Mouse (Mus musculus) heart, postnatal 0 days (tissue): ENCODE measurements around the gene Gm20431. TPM values are rescaled to one million over a fixed set of nuclear protein-coding genes. Genes with fewer than 3 reads are reported as not detected.

Experiments used
- ATAC-seq: fragments of 200-750 bp; cut with Nextera tagmentation; 2 replicates; pipeline ENCODE4 v1.8.0; 2017; ENCODE audit warnings: low read depth, moderate number of reproducible peaks, moderate library complexity; ENCODE audit not compliant: insufficient read depth
- DNase-seq: peaks from one replicate; pipeline ENCODE4 v3.0.0-alpha.2; 2016; ENCODE audit warnings: low spot score
- H3K27ac ChIP-seq: fragments of 300-500 bp; sonication (generic); 2 replicates; pipeline ENCODE4 v1.5.1; 2014; ENCODE audit warnings: low read depth, mild to moderate bottlenecking
- H3K27me3 ChIP-seq: fragments of 300-500 bp; sonication (generic); 2 replicates; pipeline ENCODE4 v1.6.1; 2014; ENCODE audit warnings: low read length, mixed read lengths; ENCODE audit not compliant: control insufficient read depth, insufficient read depth
- H3K36me3 ChIP-seq: fragments of 300-500 bp; sonication (generic); replicated peaks from 2 replicates; pipeline ENCODE4 v1.6.1; 2014; ENCODE audit warnings: low read length, mixed read lengths; ENCODE audit not compliant: control insufficient read depth, insufficient read depth
- H3K4me1 ChIP-seq: fragments of 300-500 bp; sonication (generic); 2 replicates; pipeline ENCODE4 v1.6.1; 2014; ENCODE audit warnings: antibody characterized with exemption; ENCODE audit not compliant: control insufficient read depth, insufficient read depth
- H3K4me2 ChIP-seq: fragments of 300-500 bp; sonication (generic); 2 replicates; pipeline ENCODE4 v1.6.1; 2014; ENCODE audit warnings: low read depth, mild to moderate bottlenecking, low read length, moderate library complexity
- H3K4me3 ChIP-seq: fragments of 300-500 bp; sonication (generic); 2 replicates; pipeline ENCODE4 v1.5.1; 2014; ENCODE audit warnings: low read depth, low read length
- H3K9ac ChIP-seq: fragments of 300-500 bp; sonication (generic); replicated peaks from 2 replicates; pipeline ENCODE4 v1.6.1; 2014; ENCODE audit warnings: low read depth, low read length, mixed read lengths
- H3K9me3 ChIP-seq: fragments of 300-500 bp; sonication (generic); replicated peaks from 2 replicates; pipeline ENCODE4 v1.6.1; 2016; ENCODE audit warnings: low read length; ENCODE audit not compliant: control insufficient read depth
- CTCF ChIP-seq: IDR thresholded peaks from 2 replicates; pipeline ENCODE4 v1.5.1; 2016; ENCODE audit warnings: antibody characterized with exemption, control low read depth, low read depth
- EP300 ChIP-seq: IDR thresholded peaks from 2 replicates; pipeline ENCODE4 v1.6.1; 2016; ENCODE audit warnings: antibody characterized with exemption, low read depth
- WGBS: fragments of 180-500 bp; shearing (Covaris S2); extraction: QIAGEN DNeasy Blood & Tissue Kit; methylation state at CpG from one replicate; pipeline ENCODE4 v1.1.7; 2014; 5-methylcytosine and 5-hydroxymethylcytosine counted together
- polyA plus RNA-seq: library from polyadenylated mRNA; unstranded; fragments of >200 nt; fragmentation: Nextera tagmentation; extraction: Ambion mirVana; gene quantifications from 2 replicates; pipeline ENCODE4 v1.2.1, GENCODE M21; 2015
- total RNA-seq: library from RNA; depleted of rRNA; stranded (reverse); fragments of >200 nt; gene quantifications from 2 replicates; pipeline ENCODE4 v1.2.3, GENCODE M21; 2014; ENCODE audit warnings: low replicate concordance

Gene Gm20431
- total and polyA plus RNA-seq, 2 experiments from 2014 or later: 5.1 to 5.8 TPM

DNA sequence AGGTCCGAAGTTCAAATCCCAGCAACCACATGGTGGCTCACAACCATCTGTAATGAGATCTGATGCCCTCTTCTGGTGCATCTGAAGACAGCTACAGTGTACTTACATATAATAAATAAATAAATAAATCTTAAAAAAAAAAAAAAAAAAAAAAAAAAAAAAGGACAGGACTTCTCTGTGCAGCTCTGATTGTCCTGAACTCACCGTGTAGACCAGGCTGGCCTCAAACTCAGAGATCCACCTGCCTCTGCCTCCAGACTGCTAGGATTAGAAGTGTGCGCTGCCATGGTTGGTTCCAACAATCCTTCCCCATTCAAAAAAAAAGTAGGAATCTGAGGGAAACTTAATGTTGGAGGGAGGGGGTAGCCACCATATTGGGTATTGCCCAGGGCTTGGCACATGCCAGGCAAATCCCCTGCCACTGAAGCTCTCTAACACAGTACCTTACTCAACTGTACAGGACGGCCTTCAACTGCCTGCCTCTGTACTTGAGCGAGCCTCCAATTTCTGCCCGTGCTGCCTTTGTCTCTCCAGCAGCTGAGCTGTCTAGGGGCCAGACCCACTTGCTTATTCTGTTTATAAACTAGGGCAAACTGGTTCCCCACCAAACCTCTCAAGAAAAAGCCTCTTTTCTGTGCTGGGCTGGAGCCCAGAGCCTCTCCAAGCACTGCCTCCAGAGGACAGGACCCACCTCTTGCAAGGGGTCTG lies 36.8 kb downstream of the Gm20431 start:
- TF ChIP-seq EP300 (no peak), CTCF (no peak)
- WGBS: 92% methylated on average over 5 of the region's 6 CpGs
- no peaks in the 10 kb centered on the region for H3K27me3 ChIP-seq
- peaks cover 35% of the 10 kb centered on the region for H3K4me1 ChIP-seq
- DNase-seq (no peak), ATAC-seq (no peak)
- no peak overlapping the region for H3K4me2 ChIP-seq
- H3K9me3 ChIP-seq: no peaks in the 10 kb centered on the region
- no peak overlapping the region for H3K9ac ChIP-seq
- no peaks in the 10 kb centered on the region; the same call in 1 of the 2 replicates for H3K36me3 ChIP-seq
- no peak overlapping the region for H3K4me3 ChIP-seq
- no peak overlapping the region for H3K27ac ChIP-seq

- Histone ChIP-seq H3K9me3 (no peaks in the 10 kb centered on the region), H3K9ac (no peak overlapping the region), H3K27me3 (no peaks in the 10 kb centered on the region), H3K36me3 (peaks cover under 1% of the 10 kb centered on the region; the same call in 1 of the 2 replicates), H3K4me3 (no peak overlapping the region), H3K4me2 (no peak overlapping the region), H3K27ac (no peak overlapping the region), H3K4me1 (peaks cover 22% of the 10 kb centered on the region; the same call in 1 of the 2 replicates)
- TF ChIP-seq CTCF (no peak), EP300 (no peak)
- DNase-seq (no peak), ATAC-seq (no peak)
- WGBS: 42% methylated on average over 5 of the region's 5 CpGs
Measured at GRCm38 (mm10) chr2:167622965-167623364, 38.3 kb downstream of the Gm20431 start.

- peaks cover 7% of the 10 kb centered on the region for H3K36me3 ChIP-seq
- DNase-seq (no peak), ATAC-seq (no peak)
- peaks cover 22% of the 10 kb centered on the region; the same call in 1 of the 2 replicates for H3K4me1 ChIP-seq
- H3K9me3 ChIP-seq: no peaks in the 10 kb centered on the region
- no peak overlapping the region for H3K9ac ChIP-seq
- WGBS: 44% methylated on average over 13 of the region's 13 CpGs
- no peak overlapping the region for H3K4me3 ChIP-seq
- no peaks in the 10 kb centered on the region for H3K27me3 ChIP-seq
- TF ChIP-seq EP300 (no peak), CTCF (no peak)
- H3K27ac ChIP-seq: no peak overlapping the region
- no peak overlapping the region for H3K4me2 ChIP-seq
Measured at GRCm38 (mm10) chr2:167622352-167622751, 38.9 kb downstream of the Gm20431 start.

DNA sequence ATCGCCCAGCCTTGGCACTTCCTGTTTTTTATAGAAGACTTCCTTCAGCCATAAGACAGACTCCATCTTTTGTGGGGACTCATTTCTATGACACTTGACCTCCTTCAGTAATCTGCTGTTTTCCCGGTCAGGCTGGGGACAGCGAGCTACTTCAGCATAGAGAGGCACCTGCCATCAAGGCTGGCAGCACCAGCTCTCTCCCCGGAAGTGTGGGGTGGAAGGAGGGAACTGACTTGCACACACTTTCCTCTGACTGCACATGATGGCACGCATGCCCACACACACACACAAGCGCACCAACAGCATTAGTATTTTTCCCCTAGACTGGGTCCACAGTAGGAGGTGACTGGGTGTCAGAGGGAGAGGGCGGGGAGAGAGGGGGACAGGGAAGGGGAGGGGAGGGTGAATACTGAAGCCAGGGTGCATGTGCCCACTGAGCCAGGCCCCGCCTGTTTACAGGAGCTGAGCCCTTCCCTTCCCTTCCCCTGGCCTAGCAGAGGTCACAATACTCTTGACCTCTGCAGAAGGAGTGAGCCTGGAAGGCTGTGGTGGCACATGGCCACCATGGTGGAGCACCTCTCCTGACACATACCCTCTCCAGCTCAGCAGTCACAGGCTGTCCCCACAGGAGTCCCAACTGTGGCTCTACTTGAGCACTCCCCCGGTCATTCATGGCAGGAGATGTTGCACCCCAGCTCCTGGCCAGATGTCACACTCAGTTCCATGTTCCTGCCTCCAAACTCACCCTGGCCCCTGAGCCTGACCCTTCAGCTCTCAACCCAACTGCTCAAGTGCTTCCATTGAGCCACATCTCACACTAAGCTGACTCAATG lies 39.8 kb downstream of the Gm20431 start:
- no peak overlapping the region for H3K4me3 ChIP-seq
- H3K4me2 ChIP-seq: no peak overlapping the region
- no peak for ATAC-seq
- no peak for DNase-seq
- WGBS: 58% methylated on average over 9 of the region's 9 CpGs
- H3K36me3 ChIP-seq: peaks cover 16% of the 10 kb centered on the region
- H3K4me1 ChIP-seq: peaks cover 22% of the 10 kb centered on the region; the same call in 1 of the 2 replicates
- no peak for TF ChIP-seq EP300
- TF ChIP-seq CTCF: no peak
- no peaks in the 10 kb centered on the region for H3K27me3 ChIP-seq
- H3K9me3 ChIP-seq: no peaks in the 10 kb centered on the region
- no peak overlapping the region for H3K27ac ChIP-seq
- no peak overlapping the region for H3K9ac ChIP-seq

GRCm38 (mm10) chr2:167617472-167617871 lies 43.8 kb downstream of the Gm20431 start:
- WGBS: 49% methylated on average over 4 of the region's 4 CpGs
- H3K36me3 ChIP-seq: peaks cover 51% of the 10 kb centered on the region
- no peak overlapping the region for H3K9ac ChIP-seq
- H3K4me2 ChIP-seq: no peak overlapping the region
- H3K4me1 ChIP-seq: 0 out of 2 replicates have a peak, but pooled peaks cover 13% of the 10 kb centered on the region
- no peak overlapping the region for H3K27ac ChIP-seq
- H3K27me3 ChIP-seq: no peaks in the 10 kb centered on the region
- no peak overlapping the region for H3K4me3 ChIP-seq
- TF ChIP-seq CTCF (no peak), EP300 (no peak)
- no peak for ATAC-seq
- peaks cover 3% of the 10 kb centered on the region; the same call in 1 of the 2 replicates for H3K9me3 ChIP-seq
- no peak for DNase-seq
